Mouse (Mus musculus) bone marrow macrophage, adult 2 months (primary cell): ENCODE data around the gene Kif11. TPM values are rescaled to one million over a fixed set of nuclear protein-coding genes. Genes with fewer than 3 reads are reported as not detected.

Experiments
- H3K27ac ChIP-seq: 2 replicates; pipeline ENCODE4 v1.5.1; 2012; ENCODE audit warnings: low read depth, low read length; ENCODE audit not compliant: insufficient read depth
- H3K4me1 ChIP-seq: 2 replicates; pipeline ENCODE4 v1.6.1; 2012; ENCODE audit warnings: low read length; ENCODE audit not compliant: control insufficient read depth, insufficient read depth
- H3K4me3 ChIP-seq: 2 replicates; pipeline ENCODE4 v1.5.1; 2012; ENCODE audit warnings: mild to moderate bottlenecking, low read length, moderate library complexity; ENCODE audit not compliant: insufficient read depth
- CTCF ChIP-seq: IDR thresholded peaks from 2 replicates; pipeline ENCODE4 v1.5.1; 2012; ENCODE audit warnings: low read depth, mild to moderate bottlenecking, low read length, moderate library complexity
- POLR2A ChIP-seq: IDR thresholded peaks from 2 replicates; pipeline ENCODE4 v1.6.1; 2012; ENCODE audit warnings: mild to moderate bottlenecking, low read depth, low read length, borderline replicate concordance
- polyA plus RNA-seq: library from polyadenylated mRNA; stranded (reverse); fragments of >200 nt; gene quantifications from 2 replicates; pipeline ENCODE4 v1.2.4, GENCODE M21; 2012; ENCODE audit not compliant: missing spikeins, insufficient read depth, insufficient read length

Gene Kif11
- polyA plus RNA-seq, 1 experiment, result 34.9 TPM

GRCm38 (mm10) chr19:37348331-37348730 lies 27.9 kb upstream of the Kif11 start:
- Histone ChIP-seq H3K4me1 (no peaks in the 10 kb centered on the region), H3K4me3 (no peak overlapping the region), H3K27ac (no peak overlapping the region)
- TF ChIP-seq CTCF, result no peak

GRCm38 (mm10) chr19:37348952-37349351 lies 27.3 kb upstream of the Kif11 start:
- Histone ChIP-seq H3K27ac (no peak overlapping the region), H3K4me3 (no peak overlapping the region), H3K4me1 (no peaks in the 10 kb centered on the region)
- no peak for TF ChIP-seq POLR2A
- TF ChIP-seq CTCF, result no peak

GRCm38 (mm10) chr19:37352756-37353155 lies 23.4 kb upstream of the Kif11 start:
- no peak overlapping the region for H3K27ac ChIP-seq
- no peak overlapping the region for H3K4me3 ChIP-seq
- no peaks in the 10 kb centered on the region for H3K4me1 ChIP-seq
- TF ChIP-seq POLR2A (no peak), CTCF (no peak)

- no peak for TF ChIP-seq CTCF
- TF ChIP-seq POLR2A, result no peak
- no peak overlapping the region for H3K4me3 ChIP-seq
- no peaks in the 10 kb centered on the region for H3K4me1 ChIP-seq
- no peak overlapping the region for H3K27ac ChIP-seq
These were observed 22.9 kb upstream of the Kif11 start for GRCm38 (mm10) chr19:37353331-37353730.

GRCm38 (mm10) chr19:37360044-37360443 lies 16.2 kb upstream of the Kif11 start:
- no peak for TF ChIP-seq POLR2A
- TF ChIP-seq CTCF, result no peak
- no peak overlapping the region for H3K4me3 ChIP-seq
- peaks cover 2% of the 10 kb centered on the region; the same call in 1 of the 2 replicates for H3K4me1 ChIP-seq
- H3K27ac ChIP-seq, result no peak overlapping the region

GRCm38 (mm10) chr19:37362545-37362944 lies 13.7 kb upstream of the Kif11 start:
- Histone ChIP-seq H3K4me1 (peaks cover 2% of the 10 kb centered on the region; the same call in 1 of the 2 replicates), H3K4me3 (no peak overlapping the region), H3K27ac (no peak overlapping the region)
- no peak for TF ChIP-seq CTCF
- TF ChIP-seq POLR2A, result no peak

GRCm38 (mm10) chr19:37363128-37363939 lies 12.9 kb upstream of the Kif11 start:
- TF ChIP-seq CTCF (no peak), POLR2A (no peak)
- no peak overlapping the region for H3K4me3 ChIP-seq
- no peak overlapping the region for H3K27ac ChIP-seq
- peaks cover 2% of the 10 kb centered on the region; the same call in 1 of the 2 replicates for H3K4me1 ChIP-seq

GRCm38 (mm10) chr19:37368990-37369389 lies 7.2 kb upstream of the Kif11 start:
- Histone ChIP-seq H3K4me3 (no peak overlapping the region), H3K4me1 (peaks cover 4% of the 10 kb centered on the region), H3K27ac (no peak overlapping the region)
- TF ChIP-seq CTCF, result no peak

GRCm38 (mm10) chr19:37369921-37370320 lies 6.3 kb upstream of the Kif11 start:
- Histone ChIP-seq H3K4me1 (peaks cover 4% of the 10 kb centered on the region), H3K4me3 (no peak overlapping the region), H3K27ac (peak overlapping the region; percentile 53)
- no peak for TF ChIP-seq POLR2A
- no peak for TF ChIP-seq CTCF

GRCm38 (mm10) chr19:37370356-37370755 lies 5.8 kb upstream of the Kif11 start:
- Histone ChIP-seq H3K4me1 (peaks cover 4% of the 10 kb centered on the region), H3K27ac (peak overlapping the region; percentile 53), H3K4me3 (peak overlapping the region; percentile 16; the same call in 1 of the 2 replicates)
- no peak for TF ChIP-seq CTCF
- no peak for TF ChIP-seq POLR2A
